Mouse (Mus musculus) heart, embryonic 15.5 days (tissue): Measurements from ENCODE around the gene Pnpla7. TPM values are rescaled to one million over a fixed set of nuclear protein-coding genes. Genes with fewer than 3 reads are reported as not detected.

ENCODE experiments used
- ATAC-seq: fragments of 200-750 bp; cut with Nextera tagmentation; replicated peaks from 2 replicates; pipeline ENCODE4 v1.8.0; 2017; ENCODE audit warnings: low read depth, moderate TSS enrichment; ENCODE audit not compliant: insufficient number of reproducible peaks, insufficient read depth, low FRiP score
- H3K27ac ChIP-seq: fragments of 300-500 bp; sonication (generic); 2 replicates; pipeline ENCODE4 v1.5.1; 2015; ENCODE audit warnings: mild to moderate bottlenecking, inconsistent platforms
- H3K27me3 ChIP-seq: fragments of 300-500 bp; sonication (generic); 2 replicates; pipeline ENCODE4 v1.6.1; 2015; ENCODE audit warnings: inconsistent platforms
- H3K36me3 ChIP-seq: fragments of 300-500 bp; sonication (generic); 2 replicates; pipeline ENCODE4 v1.6.1; 2015; ENCODE audit warnings: mild to moderate bottlenecking, inconsistent platforms
- H3K4me1 ChIP-seq: fragments of 300-500 bp; sonication (generic); replicated peaks from 2 replicates; pipeline ENCODE4 v1.6.1; 2015; ENCODE audit warnings: inconsistent platforms
- H3K4me2 ChIP-seq: fragments of 300-500 bp; sonication (generic); 2 replicates; pipeline ENCODE4 v1.6.1; 2015; ENCODE audit warnings: inconsistent platforms, mild to moderate bottlenecking, moderate library complexity
- H3K4me3 ChIP-seq: fragments of 300-500 bp; sonication (generic); 2 replicates; pipeline ENCODE4 v1.5.1; 2015; ENCODE audit warnings: mild to moderate bottlenecking, inconsistent platforms
- H3K9ac ChIP-seq: fragments of 300-500 bp; sonication (generic); 2 replicates; pipeline ENCODE4 v1.6.1; 2015; ENCODE audit warnings: mild to moderate bottlenecking, inconsistent platforms
- H3K9me3 ChIP-seq: fragments of 300-500 bp; sonication (generic); replicated peaks from 2 replicates; pipeline ENCODE4 v1.6.1; 2016; ENCODE audit warnings: inconsistent platforms
- WGBS: fragments of 180-500 bp; shearing (Covaris S2); methylation state at CpG from one replicate; pipeline ENCODE4 v1.1.7; 2015; ENCODE audit warnings: mixed read lengths; 5-methylcytosine and 5-hydroxymethylcytosine counted together
- microRNA-seq: library from miRNA; unstranded; fragments of <30 nt; microRNA quantifications from one replicate; pipeline ENCODE4, GENCODE M21; 2016
- polyA plus RNA-seq: library from polyadenylated mRNA; unstranded; fragments of >200 nt; fragmentation: Nextera tagmentation; extraction: Ambion mirVana; gene quantifications from 2 replicates; pipeline ENCODE4 v1.2.1, GENCODE M21; 2015

The Pnpla7 gene
- polyA plus RNA-seq, 1 experiment from 2014 or later: 10.3 TPM

GRCm38 (mm10) chr2:25099703-25100102 lies 123.9 kb downstream of the Pnpla7 start:
- H3K27ac ChIP-seq: no peak overlapping the region
- H3K27me3 ChIP-seq: peaks cover 4% of the 10 kb centered on the region
- no peaks in the 10 kb centered on the region for H3K9me3 ChIP-seq
- WGBS: 70% methylated on average over 3 of the region's 3 CpGs
- no peak overlapping the region for H3K4me2 ChIP-seq
- no peak overlapping the region for H3K9ac ChIP-seq
- no peak for ATAC-seq
- peaks cover 2% of the 10 kb centered on the region; the same call in 1 of the 2 replicates for H3K4me1 ChIP-seq
- no peak overlapping the region for H3K4me3 ChIP-seq
- no peaks in the 10 kb centered on the region for H3K36me3 ChIP-seq

Small RNA genes within 50 kb of the gene (microRNA-seq; reads per million reads assigned to microRNA genes)
- gene Gm22875: not detected
- not detected for gene Gm24328
- gene Mir7664: not detected

Other genes starting within 250 kb of the Pnpla7 start
- gene Cacna1b, start 212.9 kb upstream of the Pnpla7 start, polyA plus RNA-seq: 0.11 and 0.60 TPM in 2 replicates
- gene Ehmt1, start 56.4 kb upstream of the Pnpla7 start, polyA plus RNA-seq: 43.1 and 54.5 TPM in 2 replicates
- gene Arrdc1, start 40.8 kb upstream of the Pnpla7 start, polyA plus RNA-seq: 17.6 and 26.3 TPM in 2 replicates
- gene Zmynd19, start 26.2 kb upstream of the Pnpla7 start, polyA plus RNA-seq: 8.4 and 10.8 TPM in 2 replicates
- gene Dph7, start 13.6 kb upstream of the Pnpla7 start, polyA plus RNA-seq: 15.6 and 18.5 TPM in 2 replicates
- 114 and 130 TPM in 2 replicates for gene Mrpl41, start 935 bp upstream of the Pnpla7 start, polyA plus RNA-seq
- 55.9 and 68.2 TPM in 2 replicates for gene Nsmf, start 78.3 kb downstream of the Pnpla7 start, polyA plus RNA-seq
- not detected in 2 replicates for gene Entpd8, start 104.3 kb downstream of the Pnpla7 start, polyA plus RNA-seq
- gene Noxa1, start 119.1 kb downstream of the Pnpla7 start, polyA plus RNA-seq: 0.15 and 0.16 TPM in 2 replicates
- gene Nrarp, start 204.7 kb downstream of the Pnpla7 start, polyA plus RNA-seq: 17.3 and 19.0 TPM in 2 replicates
- gene Tor4a, start 220.9 kb downstream of the Pnpla7 start, polyA plus RNA-seq: 5.8 and 10.3 TPM in 2 replicates
- gene Nelfb, start 235.5 kb downstream of the Pnpla7 start, polyA plus RNA-seq: 62.7 and 79.5 TPM in 2 replicates
- gene Stpg3, start 238.6 kb downstream of the Pnpla7 start, polyA plus RNA-seq: not detected in 2 replicates
- gene Fam166a, start 242.7 kb downstream of the Pnpla7 start, polyA plus RNA-seq: 0.57 and 0.65 TPM in 2 replicates
- gene Tubb4b, start 248.7 kb downstream of the Pnpla7 start, polyA plus RNA-seq: 358 and 463 TPM in 2 replicates